Mouse (Mus musculus) heart, embryonic 11.5 days (tissue): ENCODE measurements around the gene Ugt1a10. TPM values are rescaled to one million over a fixed set of nuclear protein-coding genes. Genes with fewer than 3 reads are reported as not detected.
A peak's percentile ranks its signal among the peaks of the same experiment; 100 is the strongest.
"Not testable (repeated sequence)": the region's sequence is repeated elsewhere in the genome, so short reads cannot be mapped to it uniquely, and the experiment has no call there.

Source experiments
- ATAC-seq: fragments of 200-750 bp; cut with Nextera tagmentation; replicated peaks from 2 replicates; pipeline ENCODE4 v1.8.0; 2017; ENCODE audit warnings: moderate library complexity; ENCODE audit not compliant: insufficient number of reproducible peaks, low FRiP score, low TSS enrichment
- H3K27ac ChIP-seq: fragments of 300-500 bp; sonication (generic); 2 replicates; pipeline ENCODE4 v1.5.1; 2014; ENCODE audit warnings: mild to moderate bottlenecking, low read depth, low read length
- H3K27me3 ChIP-seq: fragments of 300-500 bp; sonication (generic); 2 replicates; pipeline ENCODE4 v1.6.1; 2014; ENCODE audit warnings: mild to moderate bottlenecking, low read length, mixed read lengths; ENCODE audit not compliant: control insufficient read depth, insufficient read depth
- H3K36me3 ChIP-seq: fragments of 300-500 bp; sonication (generic); 2 replicates; pipeline ENCODE4 v1.6.1; 2014; ENCODE audit warnings: mild to moderate bottlenecking, low read length, moderate library complexity, mixed read lengths; ENCODE audit not compliant: control insufficient read depth, insufficient read depth
- H3K4me1 ChIP-seq: fragments of 300-500 bp; sonication (generic); 2 replicates; pipeline ENCODE4 v1.6.1; 2014; ENCODE audit warnings: low read length; ENCODE audit not compliant: control insufficient read depth, insufficient read depth
- H3K4me2 ChIP-seq: fragments of 300-500 bp; sonication (generic); 2 replicates; pipeline ENCODE4 v1.6.1; 2014; ENCODE audit warnings: mild to moderate bottlenecking, moderate library complexity
- H3K4me3 ChIP-seq: fragments of 300-500 bp; sonication (generic); 2 replicates; pipeline ENCODE4 v1.5.1; 2014; ENCODE audit warnings: low read depth, low read length
- H3K9ac ChIP-seq: fragments of 300-500 bp; sonication (generic); 2 replicates; pipeline ENCODE4 v1.6.1; 2014; ENCODE audit warnings: mild to moderate bottlenecking, low read depth, low read length, moderate library complexity
- H3K9me3 ChIP-seq: fragments of 300-500 bp; sonication (generic); replicated peaks from 2 replicates; pipeline ENCODE4 v1.6.1; 2016; ENCODE audit warnings: low read length; ENCODE audit not compliant: control insufficient read depth
- WGBS: fragments of 180-500 bp; shearing (Covaris S2); extraction: QIAGEN DNeasy Blood & Tissue Kit; methylation state at CpG from one replicate; pipeline ENCODE4 v1.1.7; 2014; ENCODE audit not compliant: insufficient replicate concordance; 5-methylcytosine and 5-hydroxymethylcytosine counted together
- polyA plus RNA-seq: library from polyadenylated mRNA; unstranded; fragments of >200 nt; fragmentation: Nextera tagmentation; extraction: Ambion mirVana; gene quantifications from 2 replicates; pipeline ENCODE4 v1.2.1, GENCODE M21; 2014

Gene Ugt1a10
- polyA plus RNA-seq, 1 experiment from 2014 or later = not detected

DNA sequence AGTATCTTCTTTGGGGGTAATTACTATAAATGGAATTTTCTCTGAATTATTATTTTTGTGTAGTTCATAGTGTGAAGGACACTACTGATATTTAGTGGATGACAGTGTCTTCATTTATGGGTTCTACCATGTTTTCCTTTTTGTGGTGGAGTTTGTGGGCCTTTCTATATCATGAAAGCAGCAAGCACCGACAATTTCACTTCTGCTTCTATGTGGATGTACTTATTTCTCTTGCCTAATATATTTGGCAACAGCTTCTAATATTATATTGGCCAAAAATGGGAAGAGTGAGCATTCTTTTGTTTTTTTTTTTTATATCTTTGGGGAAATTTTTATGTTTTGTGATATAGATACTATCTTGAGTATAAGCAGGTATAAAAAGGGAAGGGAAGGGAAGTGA is 26.5 kb downstream of the Ugt1a10 start:
- no peaks in the 10 kb centered on the region for H3K9me3 ChIP-seq
- 86% methylated on average over 1 of the region's 1 CpGs for WGBS
- H3K4me2 ChIP-seq = no peak overlapping the region
- H3K27ac ChIP-seq = no peak overlapping the region
- H3K36me3 ChIP-seq = no peaks in the 10 kb centered on the region
- H3K4me1 ChIP-seq = no peaks in the 10 kb centered on the region
- H3K27me3 ChIP-seq = no peaks in the 10 kb centered on the region
- H3K9ac ChIP-seq = no peak overlapping the region
- no peak for ATAC-seq
- no peak overlapping the region for H3K4me3 ChIP-seq

DNA sequence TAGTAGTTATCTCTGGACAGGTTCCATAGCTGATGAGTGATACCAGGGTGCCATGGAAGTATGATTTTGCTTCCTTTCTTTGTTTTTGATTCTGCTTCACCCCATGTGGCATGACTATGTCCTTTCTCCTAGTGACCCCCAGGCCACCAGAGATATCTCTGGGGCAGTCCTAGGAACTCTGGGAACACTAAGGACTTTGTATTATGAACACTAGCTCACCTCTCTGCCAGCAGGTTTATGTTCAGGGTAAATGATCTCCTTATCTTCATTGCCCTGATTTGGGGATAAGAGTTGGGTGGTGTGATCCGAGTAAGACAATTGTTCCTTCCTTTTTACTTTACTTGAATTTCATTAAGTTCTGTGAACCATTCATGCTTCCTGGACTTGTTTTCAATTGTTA is 30.9 kb downstream of the Ugt1a10 start:
- no peaks in the 10 kb centered on the region for H3K9me3 ChIP-seq
- no peak overlapping the region for H3K9ac ChIP-seq
- H3K27me3 ChIP-seq = no peaks in the 10 kb centered on the region
- no peaks in the 10 kb centered on the region for H3K4me1 ChIP-seq
- no peak for ATAC-seq
- WGBS = 36% methylated on average over 1 of the region's 1 CpGs
- no peak overlapping the region for H3K4me2 ChIP-seq
- no peaks in the 10 kb centered on the region for H3K36me3 ChIP-seq
- H3K4me3 ChIP-seq = no peak overlapping the region
- no peak overlapping the region for H3K27ac ChIP-seq

DNA sequence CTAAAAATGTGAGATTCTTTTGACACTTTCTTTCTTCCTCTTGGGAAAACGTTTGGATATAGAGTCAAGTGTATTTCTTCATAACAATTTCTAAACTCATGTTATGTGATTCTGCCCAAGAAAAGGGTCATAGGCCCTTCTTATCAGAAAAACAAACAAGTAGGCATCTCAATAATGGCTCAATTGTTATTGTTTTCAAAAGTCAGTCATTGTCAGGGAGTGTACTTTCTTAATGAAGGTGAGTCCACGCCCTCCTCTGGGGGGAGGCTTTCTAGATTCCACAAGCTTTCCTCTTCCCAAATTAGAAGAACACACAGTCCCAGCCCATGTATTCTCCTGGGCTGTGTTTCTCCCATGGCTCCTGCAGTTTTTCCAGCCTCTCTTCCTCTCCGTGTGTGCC is 32.3 kb downstream of the Ugt1a10 start, which contains the start of gene Ugt1a8:
Ugt1a8 (plus strand) TSS at position 301 of the 400 bp plus-strand sequence.
- WGBS = 55% methylated on average over 3 of the region's 3 CpGs
- Histone ChIP-seq H3K4me2 (no peak within 1 kb of the TSS), H3K9me3 (no peaks in the 10 kb centered on the region), H3K4me3 (no peak within 1 kb of the TSS), H3K4me1 (no peaks in the 10 kb centered on the region), H3K36me3 (no peaks in the 10 kb centered on the region), H3K27me3 (no peaks in the 10 kb centered on the region), H3K9ac (no peak within 1 kb of the TSS), H3K27ac (no peak within 1 kb of the TSS)
- ATAC-seq = no peak

DNA sequence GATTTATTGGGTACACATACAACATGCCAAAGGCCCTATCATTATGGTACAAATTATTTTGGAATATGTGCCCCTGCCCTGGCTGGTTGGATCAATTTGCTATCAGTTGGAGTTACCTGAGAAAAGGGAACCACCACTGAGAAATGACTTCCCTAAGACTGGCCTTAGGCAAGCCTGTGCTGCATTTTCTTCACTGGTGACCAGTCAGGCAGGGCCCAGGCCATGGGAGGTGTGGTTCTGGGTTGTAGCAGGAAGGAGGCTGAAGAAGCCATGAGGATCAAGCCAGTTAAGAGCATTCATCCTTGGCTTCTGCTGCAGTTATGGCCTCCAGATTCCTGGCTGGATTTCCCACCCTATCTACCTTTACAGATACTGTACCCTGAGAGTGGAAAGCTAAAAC is 37.2 kb downstream of the Ugt1a10 start:
- ATAC-seq = no peak

DNA sequence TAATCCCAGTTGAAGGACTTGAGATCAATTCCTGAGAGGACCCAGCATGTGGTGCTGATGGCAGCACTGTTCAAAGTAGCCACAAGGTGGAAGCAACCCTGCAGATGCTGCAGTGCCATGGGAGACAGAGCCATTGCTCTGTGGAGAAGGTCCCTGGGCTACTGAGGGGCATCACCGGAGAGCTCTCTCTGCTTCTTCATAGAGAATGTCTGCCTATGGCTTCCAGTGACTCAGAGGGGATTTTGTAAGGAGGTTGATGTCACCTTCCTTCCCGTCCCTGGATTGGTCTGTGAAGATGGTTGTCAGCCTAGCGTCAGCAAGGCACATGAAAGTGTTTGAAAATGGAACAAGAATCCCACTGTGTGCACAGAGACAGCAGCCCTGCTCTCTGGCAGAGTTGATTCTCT is 39.1 kb downstream of the Ugt1a10 start:
- WGBS = 57% methylated on average over 3 of the region's 3 CpGs
- not testable (repeated sequence) for H3K9me3 ChIP-seq, H3K9ac ChIP-seq, ATAC-seq, H3K27ac ChIP-seq, H3K36me3 ChIP-seq, H3K4me3 ChIP-seq, H3K27me3 ChIP-seq, H3K4me1 ChIP-seq, H3K4me2 ChIP-seq

More for the DNA sequence above, 37.2 kb downstream of the Ugt1a10 start:
- Histone ChIP-seq H3K4me2 (no peak overlapping the region), H3K27ac (no peak overlapping the region), H3K4me1 (no peaks in the 10 kb centered on the region), H3K9me3 (no peaks in the 10 kb centered on the region), H3K27me3 (no peaks in the 10 kb centered on the region), H3K4me3 (no peak overlapping the region), H3K36me3 (no peaks in the 10 kb centered on the region), H3K9ac (no peak overlapping the region)

DNA sequence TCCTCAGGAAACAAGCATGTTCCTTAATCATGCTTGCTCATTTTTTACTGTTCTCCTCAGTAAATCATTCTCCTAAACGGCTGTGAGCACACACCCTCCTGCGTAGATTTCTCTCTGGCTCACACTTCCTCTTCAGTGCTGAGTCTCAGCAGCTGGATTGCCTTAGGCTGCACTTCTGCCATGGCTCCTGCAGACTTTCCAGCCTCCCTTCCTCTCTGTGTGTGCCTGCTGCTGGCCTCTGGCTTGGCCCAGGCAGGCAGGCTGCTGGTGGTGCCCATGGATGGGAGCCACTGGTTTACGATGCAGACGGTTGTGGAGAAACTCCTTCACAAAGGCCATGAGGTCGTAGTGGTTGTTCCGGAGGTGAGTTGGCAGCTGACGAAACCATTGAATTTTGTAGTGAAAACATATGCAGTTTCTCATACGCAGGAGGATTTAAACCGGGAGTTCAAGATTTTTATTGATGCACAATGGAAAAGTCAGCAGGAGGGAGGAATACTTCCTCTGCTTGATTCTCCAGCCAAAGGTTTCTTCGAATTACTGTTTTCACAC is 39.8 kb downstream of the Ugt1a10 start, which contains the start of gene Ugt1a7c:
Ugt1a7c (plus strand) TSS at position 122 of the 552 bp plus-strand sequence.
- peak within 1 kb of the TSS; percentile 18; the same call in 1 of the 2 replicates for H3K27ac ChIP-seq
- no peaks in the 10 kb centered on the region for H3K4me1 ChIP-seq
- 60% methylated on average over 10 of the region's 10 CpGs for WGBS
- no peaks in the 10 kb centered on the region for H3K36me3 ChIP-seq
- H3K27me3 ChIP-seq = no peaks in the 10 kb centered on the region
- H3K4me2 ChIP-seq = no peak within 1 kb of the TSS
- H3K9ac ChIP-seq = no peak within 1 kb of the TSS
- H3K9me3 ChIP-seq = no peaks in the 10 kb centered on the region
- no peak within 1 kb of the TSS for H3K4me3 ChIP-seq
- no peak for ATAC-seq

DNA sequence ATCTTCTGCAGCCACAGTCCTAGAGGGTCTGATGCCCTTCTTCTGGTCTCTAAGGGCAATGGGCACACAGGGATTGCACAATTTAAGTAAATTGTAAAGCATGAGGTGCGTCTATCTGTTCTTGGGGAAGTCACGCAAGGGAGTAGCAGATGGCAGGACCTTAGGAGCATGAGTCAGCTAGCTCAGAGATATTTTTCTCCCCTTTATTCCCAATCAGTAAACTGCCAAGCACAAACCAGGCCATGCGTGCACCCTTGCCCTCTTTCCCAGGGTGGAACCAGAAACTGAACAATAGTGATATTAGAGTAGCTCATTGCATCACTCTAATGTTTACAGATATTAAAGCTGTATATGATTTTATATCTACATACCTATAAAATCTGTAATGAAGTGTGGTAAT is 43.4 kb downstream of the Ugt1a10 start:
- not testable (repeated sequence) for H3K27ac ChIP-seq, H3K4me3 ChIP-seq, H3K9me3 ChIP-seq, H3K36me3 ChIP-seq, H3K4me1 ChIP-seq, H3K9ac ChIP-seq, H3K27me3 ChIP-seq, ATAC-seq, H3K4me2 ChIP-seq
- 78% methylated on average over 3 of the region's 3 CpGs for WGBS

DNA sequence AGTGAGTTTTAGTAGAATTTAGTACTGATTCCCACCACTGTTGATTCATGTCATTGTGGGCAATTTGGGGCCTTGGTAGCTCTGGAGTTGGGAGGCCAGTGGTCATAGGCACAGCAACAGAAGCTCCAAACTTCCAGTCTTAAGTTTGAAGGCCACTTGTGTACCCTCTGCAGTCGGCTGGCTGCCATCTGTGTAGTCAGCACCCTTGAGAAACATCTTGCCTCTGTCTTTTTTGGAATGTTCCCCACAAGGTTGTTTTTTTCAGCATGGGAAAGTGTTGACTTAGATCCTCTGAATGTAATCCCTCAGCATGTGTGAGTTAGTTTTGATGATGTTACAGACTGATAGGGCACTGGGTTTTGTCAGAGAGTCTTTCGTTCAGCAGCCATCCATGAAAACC is 44.5 kb downstream of the Ugt1a10 start:
- H3K27ac ChIP-seq, H3K4me2 ChIP-seq, H3K9me3 ChIP-seq, H3K4me1 ChIP-seq, ATAC-seq, H3K4me3 ChIP-seq, H3K36me3 ChIP-seq, H3K27me3 ChIP-seq, H3K9ac ChIP-seq: not testable (repeated sequence)
- WGBS = 65% methylated on average over 2 of the region's 2 CpGs

DNA sequence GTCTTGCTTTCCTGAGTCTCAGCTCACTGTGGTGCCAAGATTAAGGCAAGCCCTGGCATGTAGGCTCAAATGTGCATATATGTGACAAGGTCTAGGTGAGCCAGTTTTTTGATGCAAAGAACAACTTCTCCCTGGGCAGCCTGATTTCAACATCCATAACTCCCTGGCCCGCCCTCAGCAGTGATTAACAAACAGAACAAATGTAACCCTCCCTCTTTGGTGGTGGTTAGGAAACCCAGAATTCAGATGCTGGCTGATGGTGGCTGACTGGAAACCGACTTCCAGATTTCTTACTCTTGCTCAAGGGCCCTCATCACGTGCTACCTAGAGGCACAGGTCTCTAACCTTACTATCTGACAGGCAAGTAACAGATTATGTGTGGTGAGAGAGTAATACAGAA is 47.8 kb downstream of the Ugt1a10 start, which contains the start of gene Ugt1a6b:
Ugt1a6b (plus strand) TSS at position 234 of the 400 bp plus-strand sequence.
- not testable (repeated sequence) for H3K9ac ChIP-seq, H3K36me3 ChIP-seq, H3K9me3 ChIP-seq, H3K4me3 ChIP-seq, ATAC-seq, H3K4me2 ChIP-seq, H3K4me1 ChIP-seq, H3K27me3 ChIP-seq, H3K27ac ChIP-seq
- 47% methylated on average over 3 of the region's 3 CpGs for WGBS
